Mouse (Mus musculus): ENCODE results near the gene Sarnp. TPM values are rescaled to one million over a fixed set of nuclear protein-coding genes. Genes with fewer than 3 reads are reported as not detected.

Gene Sarnp
- polyA plus RNA-seq, 1 experiment, result 13.7 TPM

GRCm38 (mm10) chr10:128908778-128909448 is 91.8 kb downstream of the Sarnp start:
- WGBS, result 35% methylated on average over 13 of the region's 13 CpGs
- TF ChIP-seq CTCF (conservative IDR thresholded peaks at IDR 0.05; ENCODE audit: insufficient read depth, insufficient read length, low read depth, low read length) (no peak), POLR2A (IDR thresholded peaks at IDR 0.05; ENCODE audit: low read depth, low read length) (no peak)
- Histone ChIP-seq H3K4me1 (ENCODE audit: control insufficient read depth, insufficient read depth, low read length) (peaks cover 11% of the 10 kb centered on the region; the same call in 1 of the 2 replicates), H3K27ac (ENCODE audit: insufficient read depth, low read depth, low read length) (peak overlapping the region; percentile 99), H3K27me3 (replicated peaks; ENCODE audit: control insufficient read depth, insufficient read depth, low read length) (no peaks in the 10 kb centered on the region), H3K36me3 (ENCODE audit: control insufficient read depth, insufficient read depth, low read length) (peaks cover 4% of the 10 kb centered on the region; the same call in 1 of the 2 replicates), H3K4me3 (ENCODE audit: insufficient read depth, low read depth, low read length) (peak overlapping the region; percentile 92)
- DNase-seq, result peak; percentile 91

GRCm38 (mm10) chr10:128909567-128910028 is 92.5 kb downstream of the Sarnp start:
- WGBS, result 2% methylated on average over 37 of the region's 41 CpGs
- no peaks in the 10 kb centered on the region for H3K27me3 ChIP-seq (replicated peaks; ENCODE audit: control insufficient read depth, insufficient read depth, low read length)
- H3K36me3 ChIP-seq (ENCODE audit: control insufficient read depth, insufficient read depth, low read length), result peaks cover 4% of the 10 kb centered on the region; the same call in 1 of the 2 replicates
- TF ChIP-seq POLR2A (IDR thresholded peaks at IDR 0.05; ENCODE audit: low read depth, low read length) (peak; percentile 23), CTCF (conservative IDR thresholded peaks at IDR 0.05; ENCODE audit: insufficient read depth, insufficient read length, low read depth, low read length) (no peak)
- H3K27ac ChIP-seq (ENCODE audit: insufficient read depth, low read depth, low read length), result peak overlapping the region; percentile 99
- H3K4me1 ChIP-seq (ENCODE audit: control insufficient read depth, insufficient read depth, low read length), result peaks cover 14% of the 10 kb centered on the region; the same call in 1 of the 2 replicates
- peak overlapping the region; percentile 92 for H3K4me3 ChIP-seq (ENCODE audit: insufficient read depth, low read depth, low read length)
- DNase-seq, result peak; percentile 95

- H3K4me3 ChIP-seq (ENCODE audit: insufficient read depth, low read depth, low read length), result peak overlapping the region; percentile 92
- H3K27me3 ChIP-seq (replicated peaks; ENCODE audit: control insufficient read depth, insufficient read depth, low read length), result no peaks in the 10 kb centered on the region
- peak; percentile 66 for DNase-seq
- H3K4me1 ChIP-seq (ENCODE audit: control insufficient read depth, insufficient read depth, low read length), result peaks cover 14% of the 10 kb centered on the region; the same call in 1 of the 2 replicates
- peaks cover 4% of the 10 kb centered on the region; the same call in 1 of the 2 replicates for H3K36me3 ChIP-seq (ENCODE audit: control insufficient read depth, insufficient read depth, low read length)
- WGBS, result 2% methylated on average over 65 of the region's 66 CpGs
- peak overlapping the region; percentile 99 for H3K27ac ChIP-seq (ENCODE audit: insufficient read depth, low read depth, low read length)
- TF ChIP-seq POLR2A (IDR thresholded peaks at IDR 0.05; ENCODE audit: low read depth, low read length) (no peak), CTCF (conservative IDR thresholded peaks at IDR 0.05; ENCODE audit: insufficient read depth, insufficient read length, low read depth, low read length) (no peak)
These were observed 93.1 kb downstream of the Sarnp start for GRCm38 (mm10) chr10:128910066-128910841.

- TF ChIP-seq POLR2A (IDR thresholded peaks at IDR 0.05; ENCODE audit: low read depth, low read length) (no peak), CTCF (conservative IDR thresholded peaks at IDR 0.05; ENCODE audit: insufficient read depth, insufficient read length, low read depth, low read length) (no peak)
- Histone ChIP-seq H3K27ac (ENCODE audit: insufficient read depth, low read depth, low read length) (peak overlapping the region; percentile 12), H3K4me1 (ENCODE audit: control insufficient read depth, insufficient read depth, low read length) (peaks cover 14% of the 10 kb centered on the region; the same call in 1 of the 2 replicates), H3K27me3 (replicated peaks; ENCODE audit: control insufficient read depth, insufficient read depth, low read length) (no peaks in the 10 kb centered on the region), H3K4me3 (ENCODE audit: insufficient read depth, low read depth, low read length) (peak overlapping the region; percentile 92), H3K36me3 (ENCODE audit: control insufficient read depth, insufficient read depth, low read length) (peaks cover 4% of the 10 kb centered on the region; the same call in 1 of the 2 replicates)
- WGBS, result 44% methylated on average over 6 of the region's 6 CpGs
- no peak for DNase-seq
These were observed 94.3 kb downstream of the Sarnp start for GRCm38 (mm10) chr10:128911430-128911829.

- no peak overlapping the region for H3K27ac ChIP-seq (ENCODE audit: insufficient read depth, low read depth, low read length)
- DNase-seq, result no peak
- H3K4me1 ChIP-seq (ENCODE audit: control insufficient read depth, insufficient read depth, low read length), result peaks cover 14% of the 10 kb centered on the region; the same call in 1 of the 2 replicates
- peaks cover 4% of the 10 kb centered on the region; the same call in 1 of the 2 replicates for H3K36me3 ChIP-seq (ENCODE audit: control insufficient read depth, insufficient read depth, low read length)
- no peak for TF ChIP-seq POLR2A (IDR thresholded peaks at IDR 0.05; ENCODE audit: low read depth, low read length)
- no peak for TF ChIP-seq CTCF (conservative IDR thresholded peaks at IDR 0.05; ENCODE audit: insufficient read depth, insufficient read length, low read depth, low read length)
- WGBS, result 56% methylated on average over 4 of the region's 4 CpGs
- H3K27me3 ChIP-seq (replicated peaks; ENCODE audit: control insufficient read depth, insufficient read depth, low read length), result no peaks in the 10 kb centered on the region
- no peak overlapping the region for H3K4me3 ChIP-seq (ENCODE audit: insufficient read depth, low read depth, low read length)
These were observed 95.1 kb downstream of the Sarnp start for GRCm38 (mm10) chr10:128912268-128912667.

GRCm38 (mm10) chr10:128912791-128913190 is 95.7 kb downstream of the Sarnp start:
- peaks cover 14% of the 10 kb centered on the region; the same call in 1 of the 2 replicates for H3K4me1 ChIP-seq (ENCODE audit: control insufficient read depth, insufficient read depth, low read length)
- TF ChIP-seq CTCF (conservative IDR thresholded peaks at IDR 0.05; ENCODE audit: insufficient read depth, insufficient read length, low read depth, low read length), result no peak
- no peak for TF ChIP-seq POLR2A (IDR thresholded peaks at IDR 0.05; ENCODE audit: low read depth, low read length)
- peaks cover 4% of the 10 kb centered on the region; the same call in 1 of the 2 replicates for H3K36me3 ChIP-seq (ENCODE audit: control insufficient read depth, insufficient read depth, low read length)
- 60% methylated on average over 4 of the region's 4 CpGs for WGBS
- no peaks in the 10 kb centered on the region for H3K27me3 ChIP-seq (replicated peaks; ENCODE audit: control insufficient read depth, insufficient read depth, low read length)
- H3K27ac ChIP-seq (ENCODE audit: insufficient read depth, low read depth, low read length), result no peak overlapping the region
- H3K4me3 ChIP-seq (ENCODE audit: insufficient read depth, low read depth, low read length), result no peak overlapping the region
- DNase-seq, result no peak

All from kidney, adult 2 months (tissue).